Mouse (Mus musculus) heart, embryonic 11.5 days (tissue): ENCODE data around the gene Sez6. TPM values are rescaled to one million over a fixed set of nuclear protein-coding genes. Genes with fewer than 3 reads are reported as not detected.

Source experiments
- ATAC-seq: fragments of 200-750 bp; cut with Nextera tagmentation; replicated peaks from 2 replicates; pipeline ENCODE4 v1.8.0; 2017; ENCODE audit warnings: moderate library complexity; ENCODE audit not compliant: insufficient number of reproducible peaks, low FRiP score, low TSS enrichment
- H3K27ac ChIP-seq: fragments of 300-500 bp; sonication (generic); 2 replicates; pipeline ENCODE4 v1.5.1; 2014; ENCODE audit warnings: mild to moderate bottlenecking, low read depth, low read length
- H3K27me3 ChIP-seq: fragments of 300-500 bp; sonication (generic); 2 replicates; pipeline ENCODE4 v1.6.1; 2014; ENCODE audit warnings: mild to moderate bottlenecking, low read length, mixed read lengths; ENCODE audit not compliant: control insufficient read depth, insufficient read depth
- H3K36me3 ChIP-seq: fragments of 300-500 bp; sonication (generic); 2 replicates; pipeline ENCODE4 v1.6.1; 2014; ENCODE audit warnings: mild to moderate bottlenecking, low read length, moderate library complexity, mixed read lengths; ENCODE audit not compliant: control insufficient read depth, insufficient read depth
- H3K4me1 ChIP-seq: fragments of 300-500 bp; sonication (generic); 2 replicates; pipeline ENCODE4 v1.6.1; 2014; ENCODE audit warnings: low read length; ENCODE audit not compliant: control insufficient read depth, insufficient read depth
- H3K4me2 ChIP-seq: fragments of 300-500 bp; sonication (generic); 2 replicates; pipeline ENCODE4 v1.6.1; 2014; ENCODE audit warnings: mild to moderate bottlenecking, moderate library complexity
- H3K4me3 ChIP-seq: fragments of 300-500 bp; sonication (generic); 2 replicates; pipeline ENCODE4 v1.5.1; 2014; ENCODE audit warnings: low read depth, low read length
- H3K9ac ChIP-seq: fragments of 300-500 bp; sonication (generic); 2 replicates; pipeline ENCODE4 v1.6.1; 2014; ENCODE audit warnings: mild to moderate bottlenecking, low read depth, low read length, moderate library complexity
- H3K9me3 ChIP-seq: fragments of 300-500 bp; sonication (generic); replicated peaks from 2 replicates; pipeline ENCODE4 v1.6.1; 2016; ENCODE audit warnings: low read length; ENCODE audit not compliant: control insufficient read depth
- WGBS: fragments of 180-500 bp; shearing (Covaris S2); extraction: QIAGEN DNeasy Blood & Tissue Kit; methylation state at CpG from one replicate; pipeline ENCODE4 v1.1.7; 2014; ENCODE audit not compliant: insufficient replicate concordance; 5-methylcytosine and 5-hydroxymethylcytosine counted together
- polyA plus RNA-seq: library from polyadenylated mRNA; unstranded; fragments of >200 nt; fragmentation: Nextera tagmentation; extraction: Ambion mirVana; gene quantifications from 2 replicates; pipeline ENCODE4 v1.2.1, GENCODE M21; 2014

Sez6 gene
- polyA plus RNA-seq, 1 experiment from 2014 or later, result 0.09 TPM

GRCm38 (mm10) chr11:77931541-77932433 is 1.2 kb downstream of the Sez6 start:
- no peak overlapping the region for H3K27ac ChIP-seq
- H3K9me3 ChIP-seq, result no peaks in the 10 kb centered on the region
- peak overlapping the region; percentile 95 for H3K4me2 ChIP-seq
- peaks cover 74% of the 10 kb centered on the region for H3K27me3 ChIP-seq
- peak overlapping the region; percentile 50 for H3K4me3 ChIP-seq
- WGBS, result 3% methylated on average over 41 of the region's 41 CpGs
- ATAC-seq, result no peak
- H3K4me1 ChIP-seq, result peaks cover 9% of the 10 kb centered on the region
- H3K36me3 ChIP-seq, result no peaks in the 10 kb centered on the region
- no peak overlapping the region for H3K9ac ChIP-seq

DNA sequence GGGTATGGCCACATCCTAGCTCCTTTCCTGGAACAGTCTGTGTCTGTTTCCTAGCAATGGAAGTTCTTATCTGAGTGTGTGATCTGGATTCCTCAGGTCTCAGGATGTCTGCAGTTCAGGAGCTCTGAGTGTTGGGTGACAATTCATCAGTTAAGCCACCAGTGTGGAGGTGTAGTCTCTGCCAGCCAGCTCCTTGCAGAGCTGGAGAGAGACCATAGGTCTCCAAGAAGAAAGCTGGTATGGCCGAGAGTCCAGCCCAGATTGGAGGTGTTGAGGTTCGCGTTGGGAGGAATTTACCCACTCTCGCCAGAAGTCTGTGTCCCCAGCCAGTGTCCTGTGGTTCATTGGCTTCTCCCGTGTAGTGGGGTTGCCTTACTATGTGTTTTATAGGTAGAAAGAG is 2.0 kb downstream of the Sez6 start:
- Histone ChIP-seq H3K27ac (no peak overlapping the region), H3K9me3 (no peaks in the 10 kb centered on the region), H3K36me3 (no peaks in the 10 kb centered on the region), H3K4me2 (no peak overlapping the region), H3K27me3 (peaks cover 80% of the 10 kb centered on the region), H3K9ac (no peak overlapping the region), H3K4me1 (peaks cover 9% of the 10 kb centered on the region), H3K4me3 (no peak overlapping the region)
- 24% methylated on average over 5 of the region's 5 CpGs for WGBS
- ATAC-seq, result no peak

- no peak for ATAC-seq
- no peak overlapping the region for H3K9ac ChIP-seq
- H3K4me2 ChIP-seq, result no peak overlapping the region
- 6% methylated on average over 4 of the region's 4 CpGs for WGBS
- H3K27me3 ChIP-seq, result peaks cover 90% of the 10 kb centered on the region
- H3K9me3 ChIP-seq, result no peaks in the 10 kb centered on the region
- H3K4me3 ChIP-seq, result no peak overlapping the region
- H3K27ac ChIP-seq, result no peak overlapping the region
- peaks cover 9% of the 10 kb centered on the region for H3K4me1 ChIP-seq
- H3K36me3 ChIP-seq, result no peaks in the 10 kb centered on the region
Measured at GRCm38 (mm10) chr11:77934111-77934521, 3.5 kb downstream of the Sez6 start.

DNA sequence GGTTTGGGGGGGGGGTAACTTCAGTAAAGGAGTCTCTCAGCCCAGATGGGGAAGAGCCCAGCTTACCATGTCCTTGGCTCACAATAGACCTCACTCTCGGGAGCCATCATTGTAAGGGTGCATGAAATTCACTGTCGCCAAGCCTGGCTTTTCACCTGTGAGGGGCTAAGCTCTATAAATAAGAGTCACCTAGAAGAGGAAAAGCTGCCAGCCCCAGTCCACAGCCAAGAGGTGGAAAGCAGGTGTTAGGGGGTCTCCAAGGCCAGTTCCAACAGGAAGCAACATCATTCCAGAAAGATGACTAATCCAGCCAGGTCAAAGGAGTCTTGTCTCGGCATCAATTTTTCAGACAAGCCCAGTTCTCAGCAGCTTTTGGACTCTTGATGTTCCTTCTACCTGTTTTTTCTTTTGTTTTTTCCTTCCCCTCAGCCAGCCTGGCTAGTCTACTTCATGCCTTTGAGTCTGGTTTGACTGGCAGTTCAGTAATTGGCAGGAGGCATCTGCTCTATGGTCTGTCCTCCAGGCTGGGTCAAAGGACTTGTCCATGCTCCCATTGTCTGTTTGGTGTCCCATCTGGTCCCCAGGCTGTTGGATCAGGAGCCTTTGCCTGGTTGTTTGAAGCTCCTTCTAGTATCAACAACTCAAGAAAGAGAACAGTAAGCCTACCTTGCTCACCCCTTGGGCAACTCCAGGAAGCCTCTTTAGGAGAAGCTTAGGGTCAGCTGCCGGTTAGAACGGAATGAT is 4.1 kb downstream of the Sez6 start:
- Histone ChIP-seq H3K4me2 (no peak overlapping the region), H3K9me3 (no peaks in the 10 kb centered on the region), H3K27me3 (peaks cover 89% of the 10 kb centered on the region), H3K4me3 (no peak overlapping the region), H3K27ac (no peak overlapping the region), H3K36me3 (no peaks in the 10 kb centered on the region), H3K4me1 (peaks cover 12% of the 10 kb centered on the region), H3K9ac (no peak overlapping the region)
- ATAC-seq, result no peak
- 45% methylated on average over 5 of the region's 5 CpGs for WGBS

- H3K9ac ChIP-seq, result no peak overlapping the region
- no peak for ATAC-seq
Measured at GRCm38 (mm10) chr11:77936846-77937245, 6.2 kb downstream of the Sez6 start.

DNA sequence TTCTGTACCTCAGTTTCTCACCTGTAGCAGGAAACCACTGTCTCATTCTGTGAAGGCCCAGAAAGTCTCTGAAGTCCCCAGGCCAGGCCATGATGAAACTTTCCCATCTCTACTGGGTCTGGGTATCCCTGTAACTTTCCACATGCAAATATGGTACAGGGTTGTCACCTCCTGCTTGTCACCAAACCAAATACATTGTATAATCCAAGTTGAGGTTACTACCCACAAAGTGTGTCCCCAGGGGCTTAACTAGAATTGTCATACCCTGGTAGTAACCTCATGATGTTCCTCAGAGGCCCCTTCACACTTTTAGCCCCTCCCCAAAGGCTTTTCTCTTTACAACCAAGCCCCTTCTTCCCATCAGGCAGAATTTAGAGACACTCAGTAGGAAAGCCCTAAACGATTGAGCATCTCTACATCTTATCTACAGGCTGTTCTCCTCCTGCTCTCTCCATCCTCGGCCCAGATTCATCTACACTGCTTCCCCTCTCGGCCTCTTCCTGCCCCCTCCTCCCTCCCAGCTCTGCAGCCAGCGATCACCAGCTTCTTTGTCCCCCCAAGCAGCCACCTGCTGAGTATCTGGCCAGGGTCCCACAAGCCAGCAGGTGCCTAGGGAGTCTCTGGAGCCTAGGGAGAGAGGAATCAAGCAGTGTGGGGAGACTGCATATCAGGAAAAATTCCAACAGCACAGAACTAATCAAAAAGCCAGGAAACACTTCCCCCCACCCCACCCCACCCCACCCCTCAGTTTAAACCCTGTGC is 7.2 kb downstream of the Sez6 start:
- Histone ChIP-seq H3K27ac (no peak overlapping the region), H3K9ac (no peak overlapping the region), H3K27me3 (peaks cover 74% of the 10 kb centered on the region), H3K9me3 (no peaks in the 10 kb centered on the region), H3K36me3 (no peaks in the 10 kb centered on the region), H3K4me1 (peaks cover 7% of the 10 kb centered on the region; the same call in 1 of the 2 replicates), H3K4me2 (no peak overlapping the region), H3K4me3 (no peak overlapping the region)
- ATAC-seq, result no peak
- 10% methylated on average over 4 of the region's 4 CpGs for WGBS

More at GRCm38 (mm10) chr11:77936846-77937245, 6.2 kb downstream of the Sez6 start:
- H3K4me1 ChIP-seq, result peaks cover 4% of the 10 kb centered on the region; the same call in 1 of the 2 replicates
- WGBS, result 6% methylated on average over 8 of the region's 8 CpGs
- H3K27ac ChIP-seq, result no peak overlapping the region
- no peak overlapping the region for H3K4me3 ChIP-seq
- no peaks in the 10 kb centered on the region for H3K9me3 ChIP-seq
- H3K27me3 ChIP-seq, result peaks cover 80% of the 10 kb centered on the region
- no peaks in the 10 kb centered on the region for H3K36me3 ChIP-seq
- no peak overlapping the region for H3K4me2 ChIP-seq

DNA sequence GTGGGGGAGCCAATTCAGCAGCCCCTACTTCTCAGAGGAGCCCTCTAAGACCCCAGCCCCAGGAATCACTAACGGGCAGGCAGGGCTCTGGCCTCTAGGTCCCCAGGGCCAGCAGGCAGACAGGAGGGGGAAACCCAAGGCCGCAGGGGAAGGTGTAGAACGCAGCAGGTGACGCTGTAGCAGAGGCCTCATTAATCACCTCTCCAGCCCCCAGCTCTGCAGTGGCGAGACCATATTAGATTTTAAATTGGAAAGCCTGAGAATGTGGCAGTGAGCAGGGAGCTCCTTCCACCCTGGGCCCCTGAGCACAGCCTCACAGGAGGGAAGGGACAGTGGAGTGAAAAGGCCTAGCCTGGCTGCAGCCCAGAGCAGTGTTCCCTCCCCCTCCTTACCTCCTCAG is 11.6 kb downstream of the Sez6 start:
- H3K27ac ChIP-seq, result no peak overlapping the region
- no peak overlapping the region for H3K4me3 ChIP-seq
- 37% methylated on average over 5 of the region's 5 CpGs for WGBS
- H3K36me3 ChIP-seq, result no peaks in the 10 kb centered on the region
- no peaks in the 10 kb centered on the region for H3K9me3 ChIP-seq
- H3K4me1 ChIP-seq, result peaks cover 7% of the 10 kb centered on the region; the same call in 1 of the 2 replicates
- ATAC-seq, result no peak
- H3K27me3 ChIP-seq, result peaks cover 56% of the 10 kb centered on the region
- no peak overlapping the region for H3K4me2 ChIP-seq
- no peak overlapping the region for H3K9ac ChIP-seq

GRCm38 (mm10) chr11:77947860-77948259 is 17.3 kb downstream of the Sez6 start:
- no peak for ATAC-seq
- H3K27me3 ChIP-seq, result peaks cover 57% of the 10 kb centered on the region
- H3K9me3 ChIP-seq, result no peaks in the 10 kb centered on the region
- H3K4me1 ChIP-seq, result no peaks in the 10 kb centered on the region
- H3K9ac ChIP-seq, result no peak overlapping the region
- H3K36me3 ChIP-seq, result no peaks in the 10 kb centered on the region
- H3K4me3 ChIP-seq, result no peak overlapping the region
- H3K4me2 ChIP-seq, result no peak overlapping the region
- WGBS, result 7% methylated on average over 9 of the region's 9 CpGs
- H3K27ac ChIP-seq, result no peak overlapping the region
